Comparison of ENCODE assay signal across 30 mouse cellular contexts in the genomic region with DNA sequence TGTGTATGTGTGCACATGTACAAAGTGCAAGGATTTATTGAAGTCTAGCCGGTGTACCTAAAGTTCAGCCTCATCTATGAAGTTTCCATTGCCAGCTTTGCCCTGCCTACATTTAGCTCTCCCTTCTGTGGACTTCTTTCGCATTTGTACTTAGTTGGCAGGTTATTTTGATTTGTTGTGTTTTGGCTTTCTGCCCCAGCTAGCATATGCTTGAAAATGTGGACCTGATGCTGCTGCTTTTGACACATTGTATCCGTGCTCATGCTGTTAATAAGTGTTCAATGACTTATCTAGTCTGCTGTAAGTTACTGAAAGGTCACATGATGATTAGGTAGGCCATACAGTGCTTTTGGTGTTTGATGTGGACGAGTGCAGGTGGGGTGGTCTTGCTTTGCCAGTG. TPM values are rescaled to one million over a fixed set of nuclear protein-coding genes. Genes with fewer than 3 reads are reported as not detected.
A peak's percentile ranks its signal among the peaks of the same experiment; 100 is the strongest.
DNase-seq lines count a peak whose midpoint lies in the region; ATAC-seq lines count a peak whose summit lies in the region.
"Had no signal": no experiment of that assay in that cellular context is flagged by ENCODE, and none has a peak within 500 bp of the region (broad histone marks: within the 10 kb centered on the region; RNA-seq: fewer than 3 reads in every experiment).

No protein-coding gene starts in this region.

- no peak overlapping the region for H3K9ac ChIP-seq in intestine, embryonic 14.5 days (ENCODE audit: low read length)
- H3K9ac ChIP-seq in intestine, embryonic 15.5 days, result no peak overlapping the region
- H3K9ac ChIP-seq: embryonic facial prominence, embryonic 12.5 days; heart, embryonic 15.5 days; neural tube, embryonic 13.5 days had no signal

- no peak for ATAC-seq in intestine, embryonic 14.5 days (replicated peaks; ENCODE audit: low FRiP score, low TSS enrichment, low read depth)
- no peak for ATAC-seq in intestine, embryonic 15.5 days
- ATAC-seq: activated CD4-positive, CD25-positive, alpha-beta regulatory T cell, adult 4 months had no signal

- H3K4me2 ChIP-seq in intestine, embryonic 14.5 days (ENCODE audit: low read length), result no peak overlapping the region
- no peak overlapping the region for H3K4me2 ChIP-seq in intestine, embryonic 15.5 days (replicated peaks)
- H3K4me2 ChIP-seq: embryonic facial prominence, embryonic 12.5 days; heart, embryonic 15.5 days; neural tube, embryonic 13.5 days had no signal

- DNase-seq in cerebellum, adult 18-20 months, result peak; percentile 48 to 49
- DNase-seq in cerebellum, postnatal 10 days, result no peak
- peak; percentile 7 for DNase-seq in intestine, embryonic 14.5 days (ENCODE audit: low spot score)
- DNase-seq in cerebellum, adult 9-10 months, result peak; percentile 67
- DNase-seq in layer of hippocampus, postnatal 36 days, result peak; percentile 24 to 48
- no peak for DNase-seq in ovary, adult 18-20 months (ENCODE audit: low spot score)
- DNase-seq: adrenal gland, postnatal 14 days; gastrocnemius, postnatal 10 days; heart, adult 2 months; kidney, adult 2 months; kidney, postnatal 10 days; left cerebral cortex, postnatal 4 days; liver; lung, adult 18-20 months; lung, postnatal 14 days; midbrain, embryonic 14.5 days; right cerebral cortex, postnatal 25 days; thymus, postnatal 36 days had no signal

- no peaks in the 10 kb centered on the region for H3K27me3 ChIP-seq in intestine, embryonic 14.5 days (replicated peaks; ENCODE audit: control insufficient read depth, insufficient read depth, low read length)
- no peaks in the 10 kb centered on the region for H3K27me3 ChIP-seq in intestine, embryonic 15.5 days (replicated peaks)
- H3K27me3 ChIP-seq: embryonic facial prominence, embryonic 12.5 days; heart, embryonic 15.5 days; megakaryocyte, embryonic 14.5 days; neural tube, embryonic 13.5 days had no signal

- H3K36me3 ChIP-seq in intestine, embryonic 14.5 days (ENCODE audit: control insufficient read depth, insufficient read depth, low read length), result peaks cover 77% of the 10 kb centered on the region
- H3K36me3 ChIP-seq in intestine, embryonic 15.5 days, result peaks cover 24% of the 10 kb centered on the region

- H3K4me1 ChIP-seq in intestine, embryonic 14.5 days (replicated peaks; ENCODE audit: control insufficient read depth, insufficient read depth, low read length), result no peaks in the 10 kb centered on the region
- no peaks in the 10 kb centered on the region for H3K4me1 ChIP-seq in intestine, embryonic 15.5 days (replicated peaks)
- H3K4me1 ChIP-seq: embryonic facial prominence, embryonic 12.5 days; heart, embryonic 15.5 days; hindbrain, embryonic 10.5 days; neural tube, embryonic 13.5 days had no signal

- no peak overlapping the region for H3K4me3 ChIP-seq in intestine, embryonic 14.5 days (ENCODE audit: low read depth, low read length)
- H3K4me3 ChIP-seq in intestine, embryonic 15.5 days (replicated peaks), result no peak overlapping the region
- H3K4me3 ChIP-seq: embryonic facial prominence, embryonic 12.5 days; erythroblast, embryonic 14.5 days; heart, adult 2 months; heart, embryonic 15.5 days; hindbrain, embryonic 10.5 days; left cerebral cortex, adult 2 months; megakaryocyte, embryonic 14.5 days; neural tube, embryonic 13.5 days had no signal

- H3K27ac ChIP-seq in intestine, embryonic 14.5 days (ENCODE audit: low read depth), result no peak overlapping the region
- no peak overlapping the region for H3K27ac ChIP-seq in intestine, embryonic 15.5 days
- H3K27ac ChIP-seq: embryonic facial prominence, embryonic 12.5 days; heart, adult 2 months; heart, embryonic 15.5 days; hindbrain, embryonic 10.5 days; left cerebral cortex, adult 2 months; neural tube, embryonic 13.5 days had no signal

- H3K9me3 ChIP-seq in intestine, embryonic 14.5 days (ENCODE audit: control insufficient read depth, low read length), result no peaks in the 10 kb centered on the region
- H3K9me3 ChIP-seq in intestine, embryonic 15.5 days, result no peaks in the 10 kb centered on the region
- H3K9me3 ChIP-seq: embryonic facial prominence, embryonic 12.5 days; G1E; heart, embryonic 15.5 days; hindbrain, embryonic 10.5 days; megakaryocyte, embryonic 14.5 days; neural tube, embryonic 13.5 days had no signal

- 95% methylated on average over 4 of the region's 4 CpGs for WGBS in intestine, embryonic 14.5 days
- 85% methylated on average over 4 of the region's 4 CpGs for WGBS in intestine, embryonic 15.5 days

RNA-seq across cellular contexts. Expression of a gene that starts 16.5 kb away (rescaled TPM):
- 0.48 TPM in 1 of 2 replicates, not detected in the other for polyA plus RNA-seq in intestine, embryonic 14.5 days (2014; fragmentation: Nextera tagmentation; extraction: Ambion mirVana)
- not detected in 2 replicates for polyA plus RNA-seq in intestine, embryonic 15.5 days (2015; fragmentation: Nextera tagmentation; extraction: Ambion mirVana)
- not detected for total RNA-seq in layer of hippocampus, postnatal 36 days (2021)
- total RNA-seq: adrenal gland, postnatal 14 days; G1E; gastrocnemius, postnatal 10 days; heart, adult 2 months; left cerebral cortex, adult 2 months; left cerebral cortex, postnatal 4 days had no signal
- polyA plus RNA-seq: activated CD4-positive, CD25-positive, alpha-beta regulatory T cell, adult 4 months; erythroblast, embryonic 14.5 days; G1E; heart, adult 2 months; heart, embryonic 15.5 days; hindbrain, embryonic 10.5 days; kidney, adult 2 months; midbrain, embryonic 14.5 days; neural tube, embryonic 13.5 days; spleen, adult 2 months; stomach, embryonic 14.5 days had no signal

RNA-seq across cellular contexts. Expression of a gene that starts 17.1 kb away (rescaled TPM):
- polyA plus RNA-seq in intestine, embryonic 14.5 days (2014; fragmentation: Nextera tagmentation; extraction: Ambion mirVana), result 50.6 and 51.9 TPM in 2 replicates
- 56.3 and 57.4 TPM in 2 replicates for polyA plus RNA-seq in intestine, embryonic 15.5 days (2015; fragmentation: Nextera tagmentation; extraction: Ambion mirVana)
- total RNA-seq in layer of hippocampus, postnatal 36 days (2021), result 10 to 100 TPM; 56.5 to 59.2 TPM

RNA-seq across cellular contexts. Expression of a gene that starts 29.7 kb away (rescaled TPM):
- polyA plus RNA-seq in intestine, embryonic 14.5 days (2014; fragmentation: Nextera tagmentation; extraction: Ambion mirVana), result 86.5 and 97.8 TPM in 2 replicates
- 101 and 110 TPM in 2 replicates for polyA plus RNA-seq in intestine, embryonic 15.5 days (2015; fragmentation: Nextera tagmentation; extraction: Ambion mirVana)
- total RNA-seq in layer of hippocampus, postnatal 36 days (2021), result 10 to 100 TPM; 11.4 to 12.7 TPM

Comparison
In these comparisons a context has a peak if more than half of its experiments do, and no peak if none do; other contexts are left out.
1. DNase-seq: peak in cerebellum, adult 18-20 months (2 of 2), intestine, embryonic 14.5 days (single experiment), cerebellum, adult 9-10 months (single experiment) and layer of hippocampus, postnatal 36 days (2 of 2); none in cerebellum, postnatal 10 days (0 of 2) and ovary, adult 18-20 months (single experiment).